Mouse (Mus musculus) bone marrow, adult 2 months (tissue): ENCODE data around the gene Rfx8.

ENCODE experiments used
- CTCF ChIP-seq: fragments of 200-500 bp; IDR thresholded peaks from 2 replicates; pipeline ENCODE4 v1.5.1; 2011; ENCODE audit warnings: low read length, control low read depth; ENCODE audit not compliant: control insufficient read depth, insufficient read depth
- POLR2A ChIP-seq: fragments of 200-500 bp; IDR thresholded peaks from 2 replicates; pipeline ENCODE4 v1.6.1; 2011; ENCODE audit warnings: low read depth, mild to moderate bottlenecking, control low read depth, low read length, borderline replicate concordance; ENCODE audit not compliant: control insufficient read depth

- no peak for TF ChIP-seq CTCF
- TF ChIP-seq POLR2A: no peak
Measured at GRCm38 (mm10) chr1:39681638-39682037, 39.2 kb downstream of the Rfx8 start.
